8 mouse cellular contexts compared by ENCODE assay signal in the genomic region with DNA sequence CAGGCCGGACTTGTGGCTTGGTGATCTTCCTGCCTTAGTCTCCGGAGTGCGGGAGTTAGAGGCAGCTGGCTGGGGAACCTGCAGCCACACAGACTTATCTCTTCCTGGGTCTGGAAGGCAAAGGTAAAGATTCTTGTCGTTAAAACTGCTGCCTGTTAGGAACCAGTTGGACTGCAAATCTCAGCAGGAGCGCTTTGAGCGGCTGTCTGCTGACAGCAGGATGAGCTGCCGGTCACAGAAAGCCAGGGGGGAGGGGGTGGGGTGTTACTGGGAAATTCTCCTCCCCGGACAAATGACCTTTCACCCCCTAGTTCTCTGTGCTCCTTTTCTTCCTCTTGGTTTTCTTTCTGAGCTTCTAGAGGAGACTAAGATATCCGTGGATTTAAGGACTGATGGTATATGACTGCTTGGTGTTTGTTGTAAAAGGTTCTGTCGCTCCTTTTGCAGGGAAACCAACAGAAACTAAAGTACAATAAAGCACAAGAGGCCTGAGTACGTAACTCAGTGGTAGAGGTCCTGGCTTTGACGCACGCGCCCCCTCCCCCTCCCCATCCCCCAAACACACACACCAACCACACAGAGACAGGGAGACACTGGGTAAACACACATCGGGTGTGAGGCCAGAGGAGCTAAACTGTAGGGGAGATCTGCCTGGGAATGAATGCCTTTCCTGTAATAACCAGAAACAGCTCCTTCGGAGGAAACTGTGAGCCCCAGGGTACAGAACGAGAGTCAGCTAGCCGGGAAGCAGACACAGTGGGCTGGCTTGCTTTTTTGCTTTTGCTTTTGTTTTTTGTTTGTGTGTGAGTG. TPM values are rescaled to one million over a fixed set of nuclear protein-coding genes. Genes with fewer than 3 reads are reported as not detected.
DNase-seq lines count a peak whose midpoint lies in the region; ATAC-seq and TF ChIP-seq lines count a peak whose summit lies in the region.

No protein-coding gene starts in this region.

- H3K4me2 ChIP-seq in intestine, embryonic 16.5 days (ENCODE audit: low read depth, low read length), result peak overlapping the region; percentile 65
- peak overlapping the region; percentile 74 for H3K4me2 ChIP-seq in liver, postnatal 0 days (ENCODE audit: low read depth, low read length)
- peak overlapping the region; percentile 53 for H3K4me2 ChIP-seq in neural tube, embryonic 15.5 days

- intact Hi-C loops in left cerebral cortex, postnatal 36 days (cut with DNase I), result loop anchor here (10.0 kb wide), 1 partner anchor 156 kb away; no protein-coding TSS in a partner anchor

- no peak for TF ChIP-seq CTCF in liver, postnatal 0 days (IDR thresholded peaks at IDR 0.05; ENCODE audit: low read depth)

- peak overlapping the region; percentile 64 for H3K27ac ChIP-seq in intestine, embryonic 16.5 days (ENCODE audit: low read length)
- H3K27ac ChIP-seq in liver, postnatal 0 days (ENCODE audit: low read depth), result peak overlapping the region; percentile 89
- H3K27ac ChIP-seq in neural tube, embryonic 15.5 days (replicated peaks), result peak overlapping the region; percentile 15; the same call in 1 of the 2 replicates

- no peaks in the 10 kb centered on the region for H3K27me3 ChIP-seq in intestine, embryonic 16.5 days (replicated peaks; ENCODE audit: control insufficient read depth, insufficient read depth, low read length)
- no peaks in the 10 kb centered on the region for H3K27me3 ChIP-seq in liver, postnatal 0 days (ENCODE audit: insufficient read depth, low read length)
- H3K27me3 ChIP-seq in neural tube, embryonic 15.5 days (replicated peaks), result no peaks in the 10 kb centered on the region

- whole genome bisulfite sequencing in intestine, embryonic 16.5 days, result 4% methylated on average over 18 of the region's 18 CpGs
- WGBS in liver, postnatal 0 days (ENCODE audit: insufficient replicate concordance), result 3% methylated on average over 18 of the region's 18 CpGs
- 3% methylated on average over 18 of the region's 18 CpGs for WGBS in neural tube, embryonic 15.5 days

- H3K9me3 ChIP-seq in intestine, embryonic 16.5 days (ENCODE audit: control insufficient read depth, low read length), result no peaks in the 10 kb centered on the region
- no peaks in the 10 kb centered on the region for H3K9me3 ChIP-seq in liver, postnatal 0 days (ENCODE audit: low read length)
- no peaks in the 10 kb centered on the region for H3K9me3 ChIP-seq in neural tube, embryonic 15.5 days (replicated peaks)

- peak; percentile 14 for DNase-seq in CD4-positive helper T cell, adult 2 months (ENCODE audit: low read depth, low spot score)
- peak; percentile 25 to 43 for DNase-seq in heart, adult 18-20 months
- peak; percentile 66 for DNase-seq in liver, postnatal 0 days
- DNase-seq in left cerebral cortex, postnatal 36 days (ENCODE audit: low spot score in 2 of 2), result no peak
- no peak for DNase-seq in right cerebral cortex, postnatal 25 days

- peak overlapping the region; percentile 59 for H3K9ac ChIP-seq in intestine, embryonic 16.5 days (ENCODE audit: low read depth, low read length)
- peak overlapping the region; percentile 46; the same call in 1 of the 2 replicates for H3K9ac ChIP-seq in liver, postnatal 0 days (replicated peaks)
- H3K9ac ChIP-seq in neural tube, embryonic 15.5 days (replicated peaks), result no peak overlapping the region; the same call in 1 of the 2 replicates

- peaks cover 13% of the 10 kb centered on the region for H3K4me1 ChIP-seq in intestine, embryonic 16.5 days (ENCODE audit: control insufficient read depth, insufficient read depth, low read length)
- H3K4me1 ChIP-seq in liver, postnatal 0 days (ENCODE audit: insufficient read depth), result peaks cover 13% of the 10 kb centered on the region
- peaks cover 17% of the 10 kb centered on the region for H3K4me1 ChIP-seq in neural tube, embryonic 15.5 days

- peak overlapping the region; percentile 34 for H3K4me3 ChIP-seq in intestine, embryonic 16.5 days (ENCODE audit: low read length)
- peak overlapping the region; percentile 36 for H3K4me3 ChIP-seq in liver, postnatal 0 days (ENCODE audit: low read depth, low read length)
- H3K4me3 ChIP-seq in neural tube, embryonic 15.5 days (replicated peaks), result peak overlapping the region; percentile 21

- H3K36me3 ChIP-seq in intestine, embryonic 16.5 days (ENCODE audit: control insufficient read depth, insufficient read depth, low read length), result no peaks in the 10 kb centered on the region
- H3K36me3 ChIP-seq in liver, postnatal 0 days (replicated peaks; ENCODE audit: insufficient read depth, low read length), result no peaks in the 10 kb centered on the region
- no peaks in the 10 kb centered on the region for H3K36me3 ChIP-seq in neural tube, embryonic 15.5 days

- no peak for TF ChIP-seq EP300 in liver, postnatal 0 days (IDR thresholded peaks at IDR 0.05; ENCODE audit: low read depth)

- ATAC-seq in activated CD4-positive, CD25-positive, alpha-beta regulatory T cell, adult 4 months, result peak; percentile 14
- ATAC-seq in intestine, embryonic 16.5 days, result peak; percentile 87
- peak; percentile 73 for ATAC-seq in liver, postnatal 0 days
- no peak for ATAC-seq in neural tube, embryonic 15.5 days (ENCODE audit: low FRiP score)

RNA-seq across cellular contexts. Expression of a gene that starts 29.7 kb away (rescaled TPM):
- 100 to 1,000 TPM; 166 to 224 TPM for polyA plus RNA-seq in activated CD4-positive, CD25-positive, alpha-beta regulatory T cell, adult 4 months (2017; shearing (Covaris generic))
- total RNA-seq in heart, adult 18-20 months (2021), result 100 to 1,000 TPM in 1 of 2 experiments, 10 to 100 TPM in 1; 95.1 to 108 TPM
- 145 and 154 TPM in 2 replicates for polyA plus RNA-seq in intestine, embryonic 16.5 days (2015; fragmentation: Nextera tagmentation; extraction: Ambion mirVana)
- polyA plus RNA-seq in liver, postnatal 0 days (2015; fragmentation: Nextera tagmentation; extraction: Ambion mirVana), result 90.9 and 100.0 TPM in 2 replicates
- polyA plus RNA-seq in neural tube, embryonic 15.5 days (2015; fragmentation: Nextera tagmentation; extraction: Ambion mirVana), result 170 and 195 TPM in 2 replicates
- 10 to 100 TPM; 92.5 to 96.3 TPM for total RNA-seq in left cerebral cortex, postnatal 36 days (2021)

RNA-seq across cellular contexts. Expression of a gene that starts 55.8 kb away (rescaled TPM):
- 10 to 100 TPM; 15.0 to 15.6 TPM for polyA plus RNA-seq in activated CD4-positive, CD25-positive, alpha-beta regulatory T cell, adult 4 months (2017; shearing (Covaris generic))
- total RNA-seq in heart, adult 18-20 months (2021), result 10 to 100 TPM; 15.2 to 15.9 TPM
- 8.6 and 9.1 TPM in 2 replicates for polyA plus RNA-seq in intestine, embryonic 16.5 days (2015; fragmentation: Nextera tagmentation; extraction: Ambion mirVana)
- 2.2 and 2.7 TPM in 2 replicates for polyA plus RNA-seq in liver, postnatal 0 days (2015; fragmentation: Nextera tagmentation; extraction: Ambion mirVana)
- 22.5 and 26.0 TPM in 2 replicates for polyA plus RNA-seq in neural tube, embryonic 15.5 days (2015; fragmentation: Nextera tagmentation; extraction: Ambion mirVana)
- total RNA-seq in left cerebral cortex, postnatal 36 days (2021), result 100 to 1,000 TPM; 105 to 125 TPM

Comparison
In these comparisons a context has a peak if more than half of its experiments do, and no peak if none do; other contexts are left out.
1. DNase-seq: peak in CD4-positive helper T cell, adult 2 months (single experiment), heart, adult 18-20 months (2 of 2) and liver, postnatal 0 days (single experiment); none in left cerebral cortex, postnatal 36 days (0 of 2) and right cerebral cortex, postnatal 25 days (single experiment).
2. H3K27ac ChIP-seq: peak in every context shown above with its lines; median percentile 89 in liver, postnatal 0 days; 64 in intestine, embryonic 16.5 days; 15 in neural tube, embryonic 15.5 days.
3. Peak in every context shown above with its lines, with median percentiles within 50 percentile points of each other: H3K4me2 ChIP-seq and H3K4me3 ChIP-seq.